Comparison of ENCODE assay signal across 8 mouse cellular contexts in the genomic region with DNA sequence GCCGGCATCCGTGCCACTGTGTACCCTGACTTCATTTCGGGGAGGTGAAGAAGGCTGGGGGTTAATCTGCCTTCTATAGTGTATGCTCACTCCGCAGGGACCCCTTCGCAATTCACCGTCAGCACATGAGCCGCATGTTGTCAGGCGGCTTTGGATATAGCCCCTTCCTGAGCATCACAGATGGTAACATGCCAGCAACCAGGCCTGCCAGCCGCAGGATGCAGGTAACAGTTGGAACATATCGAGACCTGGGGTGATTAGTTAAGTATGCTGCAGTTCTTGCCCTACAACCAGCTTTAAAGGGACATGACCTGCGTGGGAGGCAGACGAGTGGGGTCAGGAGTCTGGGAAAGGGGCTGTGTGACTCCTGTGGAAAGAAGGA. TPM values are rescaled to one million over a fixed set of nuclear protein-coding genes. Genes with fewer than 3 reads are reported as not detected.
DNase-seq lines count a peak whose midpoint lies in the region; ATAC-seq lines count a peak whose summit lies in the region.

No protein-coding gene starts in this region.

- H3K4me2 ChIP-seq in lung, embryonic 15.5 days: peak overlapping the region; percentile 78
- peak overlapping the region; percentile 78 for H3K4me2 ChIP-seq in intestine, embryonic 15.5 days (replicated peaks)
- H3K4me2 ChIP-seq in neural tube, embryonic 15.5 days: peak overlapping the region; percentile 87

- H3K27ac ChIP-seq in lung, embryonic 15.5 days: peak overlapping the region; percentile 96
- peak overlapping the region; percentile 95 for H3K27ac ChIP-seq in intestine, embryonic 15.5 days
- peak overlapping the region; percentile 97 for H3K27ac ChIP-seq in neural tube, embryonic 15.5 days (replicated peaks)

- DNase-seq in adrenal gland, adult 2 months: peak; percentile 12
- no peak for DNase-seq in adrenal gland, postnatal 36 days
- DNase-seq in lung, postnatal 36 days: no peak
- no peak for DNase-seq in frontal cortex, postnatal 14 days (ENCODE audit: low spot score in 2 of 2)
- no peak for DNase-seq in kidney, postnatal 10 days

- H3K27me3 ChIP-seq in lung, embryonic 15.5 days: no peaks in the 10 kb centered on the region
- no peaks in the 10 kb centered on the region for H3K27me3 ChIP-seq in intestine, embryonic 15.5 days (replicated peaks)
- no peaks in the 10 kb centered on the region for H3K27me3 ChIP-seq in neural tube, embryonic 15.5 days (replicated peaks)

- peaks cover 27% of the 10 kb centered on the region for H3K4me1 ChIP-seq in lung, embryonic 15.5 days
- peaks cover 21% of the 10 kb centered on the region for H3K4me1 ChIP-seq in intestine, embryonic 15.5 days (replicated peaks)
- peaks cover 36% of the 10 kb centered on the region for H3K4me1 ChIP-seq in neural tube, embryonic 15.5 days

- peak overlapping the region; percentile 75 for H3K4me3 ChIP-seq in lung, embryonic 15.5 days
- H3K4me3 ChIP-seq in intestine, embryonic 15.5 days (replicated peaks): peak overlapping the region; percentile 68
- H3K4me3 ChIP-seq in neural tube, embryonic 15.5 days (replicated peaks): peak overlapping the region; percentile 97

- ATAC-seq in lung, embryonic 15.5 days (ENCODE audit: borderline replicate concordance, extremely low read depth, low FRiP score, low TSS enrichment): no peak
- no peak for ATAC-seq in intestine, embryonic 15.5 days
- no peak for ATAC-seq in neural tube, embryonic 15.5 days (ENCODE audit: low FRiP score)

- H3K9me3 ChIP-seq in lung, embryonic 15.5 days: no peaks in the 10 kb centered on the region; the same call in 1 of the 2 replicates
- H3K9me3 ChIP-seq in intestine, embryonic 15.5 days: no peaks in the 10 kb centered on the region
- no peaks in the 10 kb centered on the region for H3K9me3 ChIP-seq in neural tube, embryonic 15.5 days (replicated peaks)

- 30% methylated on average over 12 of the region's 12 CpGs for WGBS in lung, embryonic 15.5 days
- WGBS in intestine, embryonic 15.5 days: 41% methylated on average over 12 of the region's 12 CpGs
- WGBS in neural tube, embryonic 15.5 days: 47% methylated on average over 12 of the region's 12 CpGs

- peaks cover 44% of the 10 kb centered on the region for H3K36me3 ChIP-seq in lung, embryonic 15.5 days
- H3K36me3 ChIP-seq in intestine, embryonic 15.5 days: peaks cover 21% of the 10 kb centered on the region
- H3K36me3 ChIP-seq in neural tube, embryonic 15.5 days: peaks cover 41% of the 10 kb centered on the region

- H3K9ac ChIP-seq in lung, embryonic 15.5 days: peak overlapping the region; percentile 96
- H3K9ac ChIP-seq in intestine, embryonic 15.5 days: peak overlapping the region; percentile 80
- peak overlapping the region; percentile 96 for H3K9ac ChIP-seq in neural tube, embryonic 15.5 days (replicated peaks)

RNA-seq across cellular contexts. Expression of a gene that starts 1.1 kb away (rescaled TPM):
- total RNA-seq in adrenal gland, adult 2 months (2021): 100 to 1,000 TPM; 269 to 320 TPM
- polyA plus RNA-seq in adrenal gland, adult 2 months (2012; rRNA removed): 390 and 451 TPM in 2 replicates
- total RNA-seq in adrenal gland, postnatal 36 days (2021): 100 to 1,000 TPM; 284 to 296 TPM
- polyA plus RNA-seq in lung, embryonic 15.5 days (2015; fragmentation: Nextera tagmentation; extraction: Ambion mirVana): 378 and 389 TPM in 2 replicates
- polyA plus RNA-seq in intestine, embryonic 15.5 days (2015; fragmentation: Nextera tagmentation; extraction: Ambion mirVana): 336 and 340 TPM in 2 replicates
- 543 and 603 TPM in 2 replicates for polyA plus RNA-seq in neural tube, embryonic 15.5 days (2015; fragmentation: Nextera tagmentation; extraction: Ambion mirVana)

RNA-seq across cellular contexts. Expression of a gene that starts 12.4 kb away (rescaled TPM):
- 100 to 1,000 TPM; 828 to 858 TPM for total RNA-seq in adrenal gland, adult 2 months (2021)
- 2,208 and 2,873 TPM in 2 replicates for polyA plus RNA-seq in adrenal gland, adult 2 months (2012; rRNA removed)
- total RNA-seq in adrenal gland, postnatal 36 days (2021): 100 to 1,000 TPM; 753 to 830 TPM
- polyA plus RNA-seq in lung, embryonic 15.5 days (2015; fragmentation: Nextera tagmentation; extraction: Ambion mirVana): 454 and 458 TPM in 2 replicates
- polyA plus RNA-seq in intestine, embryonic 15.5 days (2015; fragmentation: Nextera tagmentation; extraction: Ambion mirVana): 241 and 282 TPM in 2 replicates
- 637 and 745 TPM in 2 replicates for polyA plus RNA-seq in neural tube, embryonic 15.5 days (2015; fragmentation: Nextera tagmentation; extraction: Ambion mirVana)

RNA-seq across cellular contexts. Expression of a gene that starts 20.8 kb away (rescaled TPM):
- 1 to 10 TPM; 1.1 to 1.5 TPM for total RNA-seq in adrenal gland, adult 2 months (2021)
- 2.1 and 2.5 TPM in 2 replicates for polyA plus RNA-seq in adrenal gland, adult 2 months (2012; rRNA removed)
- 1 to 10 TPM; 1.0 to 1.3 TPM for total RNA-seq in adrenal gland, postnatal 36 days (2021)
- 2.3 TPM in 2 replicates for polyA plus RNA-seq in lung, embryonic 15.5 days (2015; fragmentation: Nextera tagmentation; extraction: Ambion mirVana)
- polyA plus RNA-seq in intestine, embryonic 15.5 days (2015; fragmentation: Nextera tagmentation; extraction: Ambion mirVana): 2.2 and 2.9 TPM in 2 replicates
- 3.2 and 3.5 TPM in 2 replicates for polyA plus RNA-seq in neural tube, embryonic 15.5 days (2015; fragmentation: Nextera tagmentation; extraction: Ambion mirVana)

RNA-seq across cellular contexts. Expression of a gene that starts 33.0 kb away (rescaled TPM):
- total RNA-seq in adrenal gland, adult 2 months (2021): 100 to 1,000 TPM; 128 to 152 TPM
- 220 and 384 TPM in 2 replicates for polyA plus RNA-seq in adrenal gland, adult 2 months (2012; rRNA removed)
- total RNA-seq in adrenal gland, postnatal 36 days (2021): 100 to 1,000 TPM; 121 to 176 TPM
- 142 and 151 TPM in 2 replicates for polyA plus RNA-seq in lung, embryonic 15.5 days (2015; fragmentation: Nextera tagmentation; extraction: Ambion mirVana)
- polyA plus RNA-seq in intestine, embryonic 15.5 days (2015; fragmentation: Nextera tagmentation; extraction: Ambion mirVana): 159 and 170 TPM in 2 replicates
- 95.4 and 112 TPM in 2 replicates for polyA plus RNA-seq in neural tube, embryonic 15.5 days (2015; fragmentation: Nextera tagmentation; extraction: Ambion mirVana)

RNA-seq across cellular contexts. Expression of a gene that starts 44.3 kb away (rescaled TPM):
- total RNA-seq in adrenal gland, adult 2 months (2021): under 1 TPM; 0.31 to 0.55 TPM
- 0.52 and 0.61 TPM in 2 replicates for polyA plus RNA-seq in adrenal gland, adult 2 months (2012; rRNA removed)
- total RNA-seq in adrenal gland, postnatal 36 days (2021): under 1 TPM; 0.30 to 0.50 TPM
- polyA plus RNA-seq in lung, embryonic 15.5 days (2015; fragmentation: Nextera tagmentation; extraction: Ambion mirVana): 0.08 and 0.26 TPM in 2 replicates
- 0.40 and 0.48 TPM in 2 replicates for polyA plus RNA-seq in intestine, embryonic 15.5 days (2015; fragmentation: Nextera tagmentation; extraction: Ambion mirVana)
- 0.17 and 0.61 TPM in 2 replicates for polyA plus RNA-seq in neural tube, embryonic 15.5 days (2015; fragmentation: Nextera tagmentation; extraction: Ambion mirVana)
